ENCODE assay signal across 22 mouse cellular contexts in genomic region chr7:122728186-122728585, GRCm38 (mm10). TPM values are rescaled to one million over a fixed set of nuclear protein-coding genes. Genes with fewer than 3 reads are reported as not detected.
DNase-seq lines count a peak whose midpoint lies in the region; TF ChIP-seq lines count a peak whose summit lies in the region.
"Had no signal": no experiment of that assay in that cellular context is flagged by ENCODE, and none has a peak within 500 bp of the region (broad histone marks: within the 10 kb centered on the region; RNA-seq: fewer than 3 reads in every experiment).

No protein-coding gene starts in this region.

- H3K4me3 ChIP-seq in left cerebral cortex, adult 2 months, result no peak overlapping the region
- H3K4me3 ChIP-seq: embryonic facial prominence, embryonic 15.5 days; erythroblast, embryonic 14.5 days; forebrain, embryonic 10.5 days; heart, embryonic 10.5 days; hindbrain, embryonic 12.5 days had no signal

- intact Hi-C loops in left cerebral cortex, adult 2 months (cut with DNase I), result loop anchor here (2.0 to 5.0 kb wide), 3 partner anchors 25 to 146 kb away; partner anchors contain the start of gene Cacng3
- intact Hi-C loops in left cerebral cortex, postnatal 4 days (cut with DNase I), result no loop called here

- no peak for TF ChIP-seq CTCF in left cerebral cortex, adult 2 months (IDR thresholded peaks at IDR 0.05)

- H3K27ac ChIP-seq in left cerebral cortex, adult 2 months, result peak overlapping the region; percentile 83
- H3K27ac ChIP-seq: embryonic facial prominence, embryonic 15.5 days; heart, embryonic 10.5 days; hindbrain, embryonic 12.5 days had no signal

- peak; percentile 52 to 72 for DNase-seq in frontal cortex, adult 2 months (ENCODE audit: extremely low spot score in 1 of 2, low spot score in 1 of 2)
- DNase-seq in frontal cortex, postnatal 25 days (ENCODE audit: low spot score in 2 of 2), result no peak
- peak; percentile 25 to 54 for DNase-seq in left cerebral cortex, adult 2 months (ENCODE audit: extremely low spot score in 1 of 2, low spot score in 2 of 2)
- no peak for DNase-seq in left cerebral cortex, postnatal 4 days
- peak; percentile 43 for DNase-seq in right cerebral cortex, postnatal 25 days
- no peak for DNase-seq in right cerebral cortex, postnatal 14 days
- DNase-seq in telencephalon, adult 2 months (ENCODE audit: low read depth, low spot score), result peak; percentile 62
- no peak for DNase-seq in cerebellum, adult 9-11 months
- DNase-seq: adrenal gland, postnatal 10 days; cerebellum, adult 9-10 months; embryo, embryonic 11 days; heart, adult 18-20 months; heart, postnatal 10 days; heart, postnatal 4 days had no signal

RNA-seq across cellular contexts. Expression of gene Cacng3, which starts 57.9 kb away (rescaled TPM):
- 63.1 and 78.9 TPM in 2 replicates for polyA plus RNA-seq in frontal cortex, adult 2 months (2012; rRNA removed)
- total RNA-seq in left cerebral cortex, adult 2 months (2021), result 100 to 1,000 TPM; 139 to 151 TPM
- total RNA-seq in left cerebral cortex, postnatal 4 days (2021), result 10 to 100 TPM; 32.2 to 39.0 TPM
- total RNA-seq: gastrocnemius, postnatal 4 days; heart, adult 18-20 months; MEL had no signal
- polyA plus RNA-seq: C2C12; erythroblast, embryonic 14.5 days; heart, embryonic 10.5 days had no signal

Comparison
In these comparisons a context has a peak if more than half of its experiments do, and no peak if none do; other contexts are left out.
1. DNase-seq: peak in frontal cortex, adult 2 months (2 of 2), left cerebral cortex, adult 2 months (2 of 2), right cerebral cortex, postnatal 25 days (single experiment) and telencephalon, adult 2 months (single experiment); none in frontal cortex, postnatal 25 days (0 of 2), left cerebral cortex, postnatal 4 days (single experiment), right cerebral cortex, postnatal 14 days (single experiment) and cerebellum, adult 9-11 months (single experiment).